Mouse (Mus musculus): ENCODE measurements around the gene Msl2. TPM values are rescaled to one million over a fixed set of nuclear protein-coding genes. Genes with fewer than 3 reads are reported as not detected.

Msl2 gene
- polyA plus RNA-seq, 1 experiment from 2014 or later, result 7.0 TPM

Other genes starting within 250 kb of the Msl2 start
- gene Pccb, start 39.2 kb upstream of the Msl2 start, polyA plus RNA-seq (2014; fragmentation: Nextera tagmentation; extraction: Ambion mirVana), result 24.7 and 26.4 TPM in 2 replicates
- 14.1 and 16.2 TPM in 2 replicates for gene Ppp2r3a, start 177.7 kb downstream of the Msl2 start, polyA plus RNA-seq (2014; fragmentation: Nextera tagmentation; extraction: Ambion mirVana)

Measured in intestine, embryonic 14.5 days (tissue).